Mouse (Mus musculus) forebrain, embryonic 10.5 days (tissue): ENCODE results near the gene Nmral1. TPM values are rescaled to one million over a fixed set of nuclear protein-coding genes. Genes with fewer than 3 reads are reported as not detected.
"Not testable (repeated sequence)": the region's sequence is repeated elsewhere in the genome, so short reads cannot be mapped to it uniquely, and the experiment has no call there.

ENCODE experiments used
- DNase-seq: peaks from one replicate; pipeline ENCODE4 v3.0.0-alpha.2; 2017; ENCODE audit warnings: low spot score; ENCODE audit errors: extremely low spot score
- H3K27ac ChIP-seq: fragments of 300-500 bp; sonication (generic); 2 replicates; pipeline ENCODE4 v1.5.1; 2016; ENCODE audit warnings: mild to moderate bottlenecking
- H3K27me3 ChIP-seq: fragments of 300-500 bp; sonication (generic); 2 replicates; pipeline ENCODE4 v1.6.1; 2016; ENCODE audit warnings: mild to moderate bottlenecking; ENCODE audit not compliant: poor library complexity, severe bottlenecking
- H3K36me3 ChIP-seq: fragments of 300-500 bp; sonication (generic); replicated peaks from 2 replicates; pipeline ENCODE4 v1.6.1; 2016; ENCODE audit warnings: mild to moderate bottlenecking, moderate library complexity
- H3K4me1 ChIP-seq: fragments of 300-500 bp; sonication (generic); 2 replicates; pipeline ENCODE4 v1.6.1; 2016
- H3K4me3 ChIP-seq: fragments of 300-500 bp; sonication (generic); 2 replicates; pipeline ENCODE4 v1.5.1; 2016; ENCODE audit warnings: mild to moderate bottlenecking, moderate library complexity
- H3K9me3 ChIP-seq: fragments of 300-500 bp; sonication (generic); 2 replicates; pipeline ENCODE4 v1.6.1; 2016; ENCODE audit warnings: mild to moderate bottlenecking, moderate library complexity
- WGBS: fragments of 180-500 bp; shearing (Covaris S2); methylation state at CpG from one replicate; pipeline ENCODE4 v1.1.7; 2016; 5-methylcytosine and 5-hydroxymethylcytosine counted together
- polyA plus RNA-seq: library from polyadenylated mRNA; unstranded; fragments of >200 nt; fragmentation: Nextera tagmentation; extraction: Ambion mirVana; gene quantifications from 2 replicates; pipeline ENCODE4 v1.2.1, GENCODE M21; 2016

The Nmral1 gene
- polyA plus RNA-seq, 1 experiment from 2014 or later: 243 TPM

- Histone ChIP-seq H3K4me3 (no peak overlapping the region), H3K27ac (no peak overlapping the region), H3K36me3 (peaks cover 99% of the 10 kb centered on the region), H3K4me1 (no peaks in the 10 kb centered on the region), H3K9me3 (no peaks in the 10 kb centered on the region), H3K27me3 (no peaks in the 10 kb centered on the region)
- DNase-seq: no peak
- WGBS: 82% methylated on average over 1 of the region's 1 CpGs
Observed at GRCm38 (mm10) chr16:4702646-4703045, 16.5 kb downstream of the Nmral1 start.

GRCm38 (mm10) chr16:4701211-4701610 lies 17.9 kb downstream of the Nmral1 start:
- 95% methylated on average over 3 of the region's 3 CpGs for WGBS
- H3K27ac ChIP-seq: no peak overlapping the region
- H3K36me3 ChIP-seq: peaks cover 99% of the 10 kb centered on the region

GRCm38 (mm10) chr16:4689371-4689770 lies 29.8 kb downstream of the Nmral1 start:
- not testable (repeated sequence) for H3K27ac ChIP-seq, H3K9me3 ChIP-seq, DNase-seq, H3K4me3 ChIP-seq, H3K27me3 ChIP-seq
- peaks cover 13% of the 10 kb centered on the region for H3K4me1 ChIP-seq
- WGBS: 97% methylated on average over 4 of the region's 4 CpGs
- peaks cover 74% of the 10 kb centered on the region for H3K36me3 ChIP-seq

More at GRCm38 (mm10) chr16:4701211-4701610, 17.9 kb downstream of the Nmral1 start:
- Histone ChIP-seq H3K9me3 (no peaks in the 10 kb centered on the region), H3K4me3 (no peak overlapping the region), H3K4me1 (no peaks in the 10 kb centered on the region), H3K27me3 (no peaks in the 10 kb centered on the region)
- DNase-seq: no peak

GRCm38 (mm10) chr16:4684457-4684791 lies 34.7 kb downstream of the Nmral1 start:
- DNase-seq: no peak
- H3K4me1 ChIP-seq: peaks cover 28% of the 10 kb centered on the region
- peak overlapping the region; percentile 90 for H3K27ac ChIP-seq
- no peaks in the 10 kb centered on the region for H3K27me3 ChIP-seq
- H3K9me3 ChIP-seq: no peaks in the 10 kb centered on the region; the same call in 1 of the 2 replicates
- 2% methylated on average over 9 of the region's 9 CpGs for WGBS
- peaks cover 26% of the 10 kb centered on the region for H3K36me3 ChIP-seq
- H3K4me3 ChIP-seq: peak overlapping the region; percentile 81

GRCm38 (mm10) chr16:4683581-4684456 lies 35.3 kb downstream of the Nmral1 start:
- WGBS: under 1% methylated on average over 54 of the region's 54 CpGs
- Histone ChIP-seq H3K27me3 (no peaks in the 10 kb centered on the region), H3K9me3 (no peaks in the 10 kb centered on the region), H3K36me3 (peaks cover 20% of the 10 kb centered on the region), H3K4me1 (peaks cover 34% of the 10 kb centered on the region), H3K27ac (peak overlapping the region; percentile 90), H3K4me3 (peak overlapping the region; percentile 81)
- peak; percentile 93 for DNase-seq

- WGBS: 35% methylated on average over 9 of the region's 9 CpGs
- peaks cover 41% of the 10 kb centered on the region for H3K4me1 ChIP-seq
- H3K9me3 ChIP-seq: no peaks in the 10 kb centered on the region
- peak overlapping the region; percentile 81 for H3K4me3 ChIP-seq
- peak overlapping the region; percentile 90 for H3K27ac ChIP-seq
- DNase-seq: no peak
- no peaks in the 10 kb centered on the region for H3K27me3 ChIP-seq
- H3K36me3 ChIP-seq: peaks cover 15% of the 10 kb centered on the region
Observed at GRCm38 (mm10) chr16:4683193-4683580, 36.0 kb downstream of the Nmral1 start.

GRCm38 (mm10) chr16:4682628-4683179 lies 36.5 kb downstream of the Nmral1 start:
- peak overlapping the region; percentile 90; the same call in 1 of the 2 replicates for H3K27ac ChIP-seq
- DNase-seq: no peak
- WGBS: 83% methylated on average over 4 of the region's 4 CpGs
- H3K9me3 ChIP-seq: no peaks in the 10 kb centered on the region
- peak overlapping the region; percentile 81 for H3K4me3 ChIP-seq
- peaks cover 11% of the 10 kb centered on the region for H3K36me3 ChIP-seq
- H3K27me3 ChIP-seq: no peaks in the 10 kb centered on the region
- H3K4me1 ChIP-seq: peaks cover 41% of the 10 kb centered on the region

GRCm38 (mm10) chr16:4680922-4681455 lies 38.2 kb downstream of the Nmral1 start:
- H3K4me3 ChIP-seq, H3K36me3 ChIP-seq, H3K27ac ChIP-seq, DNase-seq, H3K27me3 ChIP-seq, H3K9me3 ChIP-seq: not testable (repeated sequence)
- peaks cover 41% of the 10 kb centered on the region for H3K4me1 ChIP-seq
- 81% methylated on average over 3 of the region's 3 CpGs for WGBS

GRCm38 (mm10) chr16:4679121-4680018 lies 39.8 kb downstream of the Nmral1 start, which contains the start of gene Coro7:
Coro7 (minus strand) TSS chr16:4679777.
- H3K27me3 ChIP-seq: no peaks in the 10 kb centered on the region
- WGBS: under 1% methylated on average over 47 of the region's 47 CpGs
- H3K36me3 ChIP-seq: peaks cover 22% of the 10 kb centered on the region
- H3K9me3 ChIP-seq: no peaks in the 10 kb centered on the region
- peak within 1 kb of the TSS; percentile 76 for H3K4me3 ChIP-seq
- DNase-seq: peak; percentile 93
- H3K4me1 ChIP-seq: peaks cover 28% of the 10 kb centered on the region
- H3K27ac ChIP-seq: peak within 1 kb of the TSS; percentile 81

GRCm38 (mm10) chr16:4678080-4678479 lies 41.1 kb downstream of the Nmral1 start:
- H3K27me3 ChIP-seq: no peaks in the 10 kb centered on the region
- 87% methylated on average over 5 of the region's 5 CpGs for WGBS
- no peak overlapping the region; the same call in 1 of the 2 replicates for H3K4me3 ChIP-seq
- peaks cover 24% of the 10 kb centered on the region for H3K4me1 ChIP-seq
- no peak for DNase-seq
- no peak overlapping the region for H3K27ac ChIP-seq
- no peaks in the 10 kb centered on the region for H3K9me3 ChIP-seq
- H3K36me3 ChIP-seq: peaks cover 34% of the 10 kb centered on the region

GRCm38 (mm10) chr16:4676836-4677235 lies 42.3 kb downstream of the Nmral1 start:
- WGBS: 94% methylated on average over 5 of the region's 5 CpGs

GRCm38 (mm10) chr16:4674091-4674490 lies 45.1 kb downstream of the Nmral1 start:
- no peak overlapping the region for H3K27ac ChIP-seq
- WGBS: 88% methylated on average over 4 of the region's 4 CpGs
- no peaks in the 10 kb centered on the region for H3K27me3 ChIP-seq
- peaks cover 46% of the 10 kb centered on the region for H3K36me3 ChIP-seq
- DNase-seq: no peak
- no peaks in the 10 kb centered on the region for H3K9me3 ChIP-seq
- H3K4me3 ChIP-seq: no peak overlapping the region
- peaks cover 9% of the 10 kb centered on the region for H3K4me1 ChIP-seq

More at GRCm38 (mm10) chr16:4676836-4677235, 42.3 kb downstream of the Nmral1 start:
- peaks cover 19% of the 10 kb centered on the region for H3K4me1 ChIP-seq
- H3K4me3 ChIP-seq: no peak overlapping the region
- no peaks in the 10 kb centered on the region for H3K9me3 ChIP-seq
- no peaks in the 10 kb centered on the region for H3K27me3 ChIP-seq
- H3K27ac ChIP-seq: no peak overlapping the region
- peaks cover 34% of the 10 kb centered on the region for H3K36me3 ChIP-seq
- no peak for DNase-seq
